Mouse (Mus musculus): Measurements from ENCODE around the gene Ccdc50. TPM values are rescaled to one million over a fixed set of nuclear protein-coding genes. Genes with fewer than 3 reads are reported as not detected.

Ccdc50 gene
- polyA plus RNA-seq, 1 experiment: 71.2 TPM

DNA sequence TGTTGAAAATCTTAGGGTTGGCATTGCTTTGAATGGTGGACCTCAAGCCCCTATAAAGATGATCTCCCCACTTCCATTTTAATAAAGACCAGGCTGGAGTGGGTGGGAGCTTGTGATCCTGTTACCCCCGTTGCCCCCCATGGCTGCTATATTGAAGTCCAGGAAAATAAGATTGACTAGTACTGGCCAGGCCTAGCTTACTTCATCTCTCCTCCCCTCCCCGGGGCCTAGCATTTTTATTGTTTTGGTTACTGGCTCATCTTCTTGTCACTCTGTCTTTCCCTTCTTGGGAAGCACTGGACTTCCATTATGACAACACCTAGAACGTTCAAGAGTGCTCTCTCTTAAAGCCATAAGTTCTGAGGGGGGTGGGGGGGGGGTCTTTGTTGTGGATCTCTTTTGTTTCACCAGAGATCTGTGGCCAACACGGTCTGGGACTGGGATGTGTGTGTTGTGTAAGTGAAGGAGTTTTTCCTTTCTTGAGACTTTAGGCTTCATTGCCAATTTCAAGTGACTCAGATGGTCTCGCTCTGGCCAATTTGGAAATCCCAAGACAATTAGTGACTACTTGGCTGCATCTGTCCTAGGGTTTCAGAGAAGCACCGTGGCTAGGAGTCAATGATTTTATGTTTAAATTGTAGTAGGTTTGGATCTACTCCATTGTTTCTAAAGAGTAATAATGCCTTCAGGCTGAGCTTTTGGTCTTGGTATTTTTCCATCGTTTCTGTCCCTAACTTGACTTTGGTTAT, 1.0 kb downstream of the Ccdc50 start:
- peaks cover 2% of the 10 kb centered on the region; the same call in 1 of the 2 replicates for H3K27me3 ChIP-seq (ENCODE audit: control insufficient read depth, insufficient read depth, low read length, poor library complexity, severe bottlenecking)
- H3K9ac ChIP-seq (ENCODE audit: low read depth, poor library complexity, severe bottlenecking): peak overlapping the region; percentile 98
- H3K9me3 ChIP-seq (replicated peaks; ENCODE audit: control insufficient read depth, insufficient read depth, low read length, poor library complexity, severe bottlenecking): no peaks in the 10 kb centered on the region
- no peaks in the 10 kb centered on the region for H3K36me3 ChIP-seq (ENCODE audit: control insufficient read depth, insufficient read depth, low read length, poor library complexity, severe bottlenecking)
- no peak for TF ChIP-seq CTCF (IDR thresholded peaks at IDR 0.05; ENCODE audit: low read depth, low read length)
- no peak for TF ChIP-seq EP300 (IDR thresholded peaks at IDR 0.05; ENCODE audit: insufficient read depth, low read depth, low read length)
- TF ChIP-seq POLR2A (IDR thresholded peaks at IDR 0.05; ENCODE audit: insufficient read depth, low read length): no peak
- H3K27ac ChIP-seq (ENCODE audit: insufficient read depth, low read length): no peak overlapping the region
- H3K4me3 ChIP-seq (ENCODE audit: low read depth, low read length): peak overlapping the region; percentile 96
- H3K4me1 ChIP-seq (ENCODE audit: control insufficient read depth, insufficient read depth, low read length): no peaks in the 10 kb centered on the region

DNA sequence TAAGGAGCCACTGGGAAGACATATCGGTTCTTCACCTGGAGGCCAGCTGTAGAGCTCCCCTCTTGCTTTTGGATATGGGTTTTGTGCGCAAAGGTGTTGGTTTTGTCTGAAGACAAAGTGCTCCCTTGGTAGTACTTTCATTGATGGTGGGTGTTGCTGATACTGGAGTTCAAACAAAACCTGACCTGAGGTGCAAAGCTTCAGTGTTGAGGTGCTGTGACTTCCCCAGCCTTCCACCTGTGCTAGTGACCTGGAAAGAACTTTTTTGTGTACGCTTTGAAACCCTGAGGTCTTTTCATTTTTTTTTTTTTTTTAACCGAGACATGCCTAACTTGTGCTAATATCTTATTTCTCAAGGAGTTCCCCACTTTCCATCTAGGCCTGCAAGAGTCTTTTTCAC, 1.6 kb downstream of the Ccdc50 start:
- Histone ChIP-seq H3K27me3 (ENCODE audit: control insufficient read depth, insufficient read depth, low read length, poor library complexity, severe bottlenecking) (peaks cover 2% of the 10 kb centered on the region; the same call in 1 of the 2 replicates), H3K9me3 (replicated peaks; ENCODE audit: control insufficient read depth, insufficient read depth, low read length, poor library complexity, severe bottlenecking) (no peaks in the 10 kb centered on the region), H3K4me3 (ENCODE audit: low read depth, low read length) (no peak overlapping the region), H3K4me1 (ENCODE audit: control insufficient read depth, insufficient read depth, low read length) (no peaks in the 10 kb centered on the region), H3K27ac (ENCODE audit: insufficient read depth, low read length) (no peak overlapping the region), H3K9ac (ENCODE audit: low read depth, poor library complexity, severe bottlenecking) (no peak overlapping the region), H3K36me3 (ENCODE audit: control insufficient read depth, insufficient read depth, low read length, poor library complexity, severe bottlenecking) (no peaks in the 10 kb centered on the region)
- TF ChIP-seq CTCF (IDR thresholded peaks at IDR 0.05; ENCODE audit: low read depth, low read length) (no peak), EP300 (IDR thresholded peaks at IDR 0.05; ENCODE audit: insufficient read depth, low read depth, low read length) (no peak), POLR2A (IDR thresholded peaks at IDR 0.05; ENCODE audit: insufficient read depth, low read length) (no peak)

DNA sequence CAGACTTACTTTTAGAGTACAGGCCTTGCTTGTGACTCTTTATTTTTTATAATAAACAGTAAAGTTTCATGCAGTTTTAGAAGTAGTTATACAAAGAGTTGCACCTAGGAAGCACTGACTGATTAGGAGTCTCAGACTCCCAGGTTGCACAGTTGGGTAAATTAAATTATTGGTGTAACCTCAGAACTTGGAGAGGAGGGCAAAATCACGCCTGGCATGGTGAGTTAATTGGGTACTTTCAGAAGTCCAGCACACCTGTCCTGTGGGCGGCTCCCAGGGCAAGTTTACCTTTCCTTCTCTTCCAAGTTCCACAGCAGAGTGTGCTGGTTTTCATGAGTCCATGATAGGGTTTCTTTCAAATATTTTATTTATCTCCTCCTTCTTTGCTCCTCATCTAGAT, 3.2 kb downstream of the Ccdc50 start:
- H3K9me3 ChIP-seq (replicated peaks; ENCODE audit: control insufficient read depth, insufficient read depth, low read length, poor library complexity, severe bottlenecking): no peaks in the 10 kb centered on the region
- H3K9ac ChIP-seq (ENCODE audit: low read depth, poor library complexity, severe bottlenecking): no peak overlapping the region
- no peaks in the 10 kb centered on the region for H3K27me3 ChIP-seq (ENCODE audit: control insufficient read depth, insufficient read depth, low read length, poor library complexity, severe bottlenecking)
- TF ChIP-seq EP300 (IDR thresholded peaks at IDR 0.05; ENCODE audit: insufficient read depth, low read depth, low read length) (no peak), POLR2A (IDR thresholded peaks at IDR 0.05; ENCODE audit: insufficient read depth, low read length) (no peak), CTCF (IDR thresholded peaks at IDR 0.05; ENCODE audit: low read depth, low read length) (no peak)
- no peak overlapping the region for H3K4me3 ChIP-seq (ENCODE audit: low read depth, low read length)
- no peaks in the 10 kb centered on the region for H3K4me1 ChIP-seq (ENCODE audit: control insufficient read depth, insufficient read depth, low read length)
- H3K27ac ChIP-seq (ENCODE audit: insufficient read depth, low read length): no peak overlapping the region
- no peaks in the 10 kb centered on the region for H3K36me3 ChIP-seq (ENCODE audit: control insufficient read depth, insufficient read depth, low read length, poor library complexity, severe bottlenecking)

DNA sequence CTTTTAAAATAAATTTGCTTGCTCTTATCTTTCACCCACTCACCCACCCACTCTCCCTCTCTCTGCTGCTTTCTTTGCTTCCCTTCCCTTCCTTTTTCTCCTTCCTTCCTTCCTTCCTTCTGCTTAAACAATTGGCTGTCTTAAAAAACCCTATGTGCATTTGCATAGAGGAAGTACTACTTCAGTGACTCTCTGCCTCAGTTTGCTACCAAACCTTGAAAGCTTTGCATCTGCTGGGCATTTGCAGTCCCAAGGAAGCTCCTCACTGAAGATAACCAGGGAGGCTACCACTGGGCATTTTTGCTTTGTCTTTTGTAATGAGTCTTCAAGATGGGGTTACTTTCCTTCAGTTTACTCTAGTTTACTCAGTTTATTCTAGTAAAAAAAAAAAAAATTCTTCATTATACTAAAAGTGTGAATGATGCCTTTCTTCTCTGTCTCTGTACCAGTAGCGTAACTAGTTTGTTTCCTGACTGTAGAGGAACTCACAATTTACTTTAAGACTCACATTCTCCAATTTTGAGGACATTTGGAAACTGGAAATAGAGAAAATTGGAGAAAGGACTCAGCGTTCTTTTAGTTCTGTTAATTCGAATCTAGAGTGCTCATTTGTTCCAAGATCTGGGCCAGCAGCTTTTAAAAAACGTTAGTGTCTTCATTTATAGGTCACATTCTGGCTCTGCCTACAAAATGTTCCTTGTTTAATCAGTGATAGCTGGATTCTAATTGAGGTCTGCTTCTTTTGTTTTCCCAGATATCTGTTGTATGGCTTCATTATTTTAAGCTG, 6.8 kb downstream of the Ccdc50 start:
- no peaks in the 10 kb centered on the region for H3K4me1 ChIP-seq (ENCODE audit: control insufficient read depth, insufficient read depth, low read length)
- no peaks in the 10 kb centered on the region for H3K36me3 ChIP-seq (ENCODE audit: control insufficient read depth, insufficient read depth, low read length, poor library complexity, severe bottlenecking)
- H3K9ac ChIP-seq (ENCODE audit: low read depth, poor library complexity, severe bottlenecking): no peak overlapping the region
- H3K27ac ChIP-seq (ENCODE audit: insufficient read depth, low read length): no peak overlapping the region
- H3K27me3 ChIP-seq (ENCODE audit: control insufficient read depth, insufficient read depth, low read length, poor library complexity, severe bottlenecking): no peaks in the 10 kb centered on the region
- no peak for TF ChIP-seq CTCF (IDR thresholded peaks at IDR 0.05; ENCODE audit: low read depth, low read length)
- no peak for TF ChIP-seq EP300 (IDR thresholded peaks at IDR 0.05; ENCODE audit: insufficient read depth, low read depth, low read length)
- no peak for TF ChIP-seq POLR2A (IDR thresholded peaks at IDR 0.05; ENCODE audit: insufficient read depth, low read length)
- H3K9me3 ChIP-seq (replicated peaks; ENCODE audit: control insufficient read depth, insufficient read depth, low read length, poor library complexity, severe bottlenecking): no peaks in the 10 kb centered on the region
- no peak overlapping the region for H3K4me3 ChIP-seq (ENCODE audit: low read depth, low read length)

DNA sequence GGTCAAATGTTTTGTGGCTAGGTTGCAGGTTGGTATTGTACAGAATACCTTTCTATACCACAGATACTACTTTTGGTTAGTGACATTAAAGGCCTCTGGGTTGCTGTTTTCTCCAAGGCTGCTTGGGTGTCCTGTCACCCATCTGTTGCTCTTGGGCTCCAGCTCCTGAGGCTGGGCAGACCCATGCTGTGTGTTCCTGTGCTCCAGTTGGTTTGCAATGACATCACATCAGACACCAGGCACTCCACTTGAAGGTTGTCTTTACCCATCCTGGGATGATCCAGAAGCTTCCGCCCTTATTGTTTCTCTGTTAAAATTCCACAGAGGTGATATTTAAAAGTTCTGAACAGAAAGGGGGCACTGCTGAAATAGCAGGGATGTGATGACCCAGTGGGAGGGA, 8.3 kb downstream of the Ccdc50 start:
- Histone ChIP-seq H3K4me3 (ENCODE audit: low read depth, low read length) (no peak overlapping the region), H3K36me3 (ENCODE audit: control insufficient read depth, insufficient read depth, low read length, poor library complexity, severe bottlenecking) (no peaks in the 10 kb centered on the region), H3K9me3 (replicated peaks; ENCODE audit: control insufficient read depth, insufficient read depth, low read length, poor library complexity, severe bottlenecking) (no peaks in the 10 kb centered on the region), H3K4me1 (ENCODE audit: control insufficient read depth, insufficient read depth, low read length) (no peaks in the 10 kb centered on the region), H3K27ac (ENCODE audit: insufficient read depth, low read length) (no peak overlapping the region), H3K9ac (ENCODE audit: low read depth, poor library complexity, severe bottlenecking) (no peak overlapping the region), H3K27me3 (ENCODE audit: control insufficient read depth, insufficient read depth, low read length, poor library complexity, severe bottlenecking) (no peaks in the 10 kb centered on the region)
- TF ChIP-seq EP300 (IDR thresholded peaks at IDR 0.05; ENCODE audit: insufficient read depth, low read depth, low read length) (no peak), POLR2A (IDR thresholded peaks at IDR 0.05; ENCODE audit: insufficient read depth, low read length) (no peak), CTCF (IDR thresholded peaks at IDR 0.05; ENCODE audit: low read depth, low read length) (no peak)
